Mouse (Mus musculus) thymus, postnatal 25 days (tissue): ENCODE results near the gene Gm21876.
"Not testable (repeated sequence)": the region's sequence is repeated elsewhere in the genome, so short reads cannot be mapped to it uniquely, and the experiment has no call there.

ENCODE experiments used
- DNase-seq: peaks from one replicate; pipeline ENCODE4 v3.0.0; 2022

Gm21876 gene

GRCm38 (mm10) chrX:21175553-21175952 lies at the start of gene Gm21876:
Gm21876 (minus strand) TSS chrX:21175653.
- no peak for DNase-seq

GRCm38 (mm10) chrX:21220422-21220821 lies 45.0 kb upstream of the Gm21876 start:
- DNase-seq, result no peak

- not testable (repeated sequence) for DNase-seq
Observed at GRCm38 (mm10) chrX:21146675-21147074, 28.8 kb downstream of the Gm21876 start.
